Mouse (Mus musculus) embryo, embryonic 11.5 days (tissue): ENCODE measurements at regions not wholly inside any gene's neighbourhood (a gene's known extent, or its start where the extent isn't known, plus 50 kb on each side); places are given as distances from the start of the nearest gene placed in this dataset.

ENCODE experiments used
- DNase-seq: peaks from one replicate; pipeline ENCODE4 v3.0.0-alpha.2; 2012; ENCODE audit warnings: low read depth, low spot score

DNA sequence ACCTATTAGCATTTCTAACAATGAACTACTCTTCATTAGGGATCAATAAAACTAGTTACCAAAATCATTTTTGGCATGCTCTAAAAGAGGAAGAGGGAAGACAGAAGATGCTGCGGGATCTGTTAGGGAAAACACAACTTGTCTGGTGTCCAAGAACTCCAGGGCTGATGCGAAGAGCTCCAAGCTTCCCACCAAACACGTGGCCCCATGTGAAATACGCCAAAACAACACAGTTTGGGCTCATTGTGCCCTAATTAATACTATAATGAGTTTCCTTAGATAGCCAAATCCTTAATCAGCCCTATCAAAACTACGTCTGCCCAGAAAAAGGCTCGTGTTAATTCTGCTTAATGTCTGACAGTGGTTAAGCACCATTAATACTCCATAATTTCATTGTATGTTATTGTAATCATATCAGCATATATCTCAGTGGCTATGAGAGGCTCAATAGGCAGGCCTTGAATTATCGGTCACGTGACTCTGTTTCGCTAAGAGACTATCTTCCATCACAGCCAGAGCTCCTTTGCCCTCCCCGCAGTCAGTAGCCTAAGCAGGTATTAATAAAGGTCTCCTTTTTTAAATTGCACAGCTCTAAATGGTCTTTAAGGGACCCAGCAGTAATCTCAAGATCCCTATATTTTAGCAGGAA lies 223.6 kb upstream of the Pou3f3 start:
- no peak for DNase-seq

DNA sequence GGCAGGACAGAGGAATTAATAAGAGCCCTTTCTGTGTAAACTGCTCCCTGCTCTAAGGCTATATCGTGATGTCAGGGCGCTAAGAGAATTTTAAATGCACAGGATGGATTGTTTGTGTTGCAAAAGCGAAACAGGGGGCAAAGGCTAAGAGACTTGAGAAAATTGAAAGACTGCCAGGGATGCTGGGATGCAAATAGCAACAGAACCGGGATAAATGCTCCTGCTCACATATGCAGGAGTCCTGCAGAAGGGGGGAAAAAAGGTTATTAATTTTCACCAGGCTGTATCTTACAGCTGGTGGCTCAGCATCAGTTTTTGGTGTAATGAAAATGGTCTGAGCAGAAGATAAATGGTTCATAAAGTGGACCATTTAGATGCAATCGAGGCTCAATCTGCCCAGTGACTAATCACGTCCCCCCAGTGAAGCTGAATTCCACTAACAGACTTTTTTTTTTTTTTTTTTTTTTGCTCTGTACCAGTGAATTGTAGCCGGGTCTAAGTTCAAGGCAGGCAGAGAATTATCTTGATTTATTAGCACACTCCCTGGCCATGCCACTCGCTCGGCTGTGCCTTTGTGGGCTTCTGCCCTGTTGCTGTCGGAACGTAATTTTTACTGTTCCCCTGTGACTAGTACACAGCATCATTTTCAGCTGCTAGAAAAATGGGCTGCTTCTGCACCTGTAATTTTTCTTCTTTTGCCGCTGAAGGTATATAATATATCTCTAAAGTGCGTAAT lies 222.9 kb upstream of the Pou3f3 start:
- DNase-seq: peak; percentile 46

DNA sequence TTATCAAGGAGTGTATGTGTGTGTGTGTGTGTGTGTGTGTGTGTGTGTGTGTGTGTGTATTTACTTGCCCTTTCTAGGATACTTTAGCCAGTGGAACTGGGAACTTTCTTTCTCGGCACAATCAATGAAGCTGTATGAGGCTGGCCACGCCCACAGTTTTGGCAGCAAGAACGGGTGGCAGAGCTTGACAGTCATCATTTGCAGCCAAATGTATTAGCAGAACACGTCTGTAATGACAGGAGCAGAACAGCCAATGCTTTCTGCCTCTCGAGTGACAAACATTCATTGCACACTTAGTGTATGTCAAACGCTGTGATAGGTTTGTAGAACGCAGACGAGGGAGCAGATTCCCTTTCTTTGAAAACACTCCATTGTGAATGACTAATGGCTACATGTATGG lies 221.4 kb upstream of the Pou3f3 start:
- no peak for DNase-seq

DNA sequence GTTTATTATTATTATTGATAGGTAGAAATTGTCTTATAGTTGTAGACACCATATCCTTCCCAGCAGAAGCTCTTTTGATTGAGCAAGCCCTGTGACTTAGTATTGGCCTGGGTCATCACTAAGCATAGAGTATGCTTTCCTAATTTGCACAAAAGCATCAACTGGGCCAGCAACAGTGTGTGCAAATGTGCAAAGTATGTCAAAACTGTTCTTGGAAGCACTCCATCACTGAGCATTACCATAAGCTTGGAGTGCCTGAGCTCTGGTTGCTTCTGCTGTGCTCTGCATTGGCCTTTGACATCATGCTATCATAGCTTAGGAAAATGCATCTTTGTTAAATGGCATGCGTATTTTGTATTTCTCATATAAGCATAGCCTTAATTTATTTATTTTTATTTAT lies 220.7 kb upstream of the Pou3f3 start:
- DNase-seq: no peak

DNA sequence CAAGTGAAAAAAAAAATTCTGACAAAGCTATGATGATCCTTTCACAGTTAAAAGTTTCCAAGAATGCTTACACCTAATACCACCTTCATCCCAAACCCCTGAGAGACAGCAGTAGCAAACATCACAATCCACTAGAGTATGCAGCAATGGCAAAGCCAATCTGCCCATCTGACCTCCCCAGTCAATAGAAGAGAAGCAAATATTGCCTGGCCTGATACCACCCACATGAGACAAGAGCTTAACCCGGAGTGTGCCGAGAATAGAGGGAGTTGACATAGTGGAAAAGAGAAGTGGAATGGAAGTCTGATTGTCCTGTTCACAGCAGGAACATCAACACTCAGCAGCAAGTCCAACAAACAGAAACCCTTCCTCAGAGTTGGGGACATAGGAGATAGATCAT lies 219.9 kb upstream of the Pou3f3 start:
- DNase-seq: no peak

DNA sequence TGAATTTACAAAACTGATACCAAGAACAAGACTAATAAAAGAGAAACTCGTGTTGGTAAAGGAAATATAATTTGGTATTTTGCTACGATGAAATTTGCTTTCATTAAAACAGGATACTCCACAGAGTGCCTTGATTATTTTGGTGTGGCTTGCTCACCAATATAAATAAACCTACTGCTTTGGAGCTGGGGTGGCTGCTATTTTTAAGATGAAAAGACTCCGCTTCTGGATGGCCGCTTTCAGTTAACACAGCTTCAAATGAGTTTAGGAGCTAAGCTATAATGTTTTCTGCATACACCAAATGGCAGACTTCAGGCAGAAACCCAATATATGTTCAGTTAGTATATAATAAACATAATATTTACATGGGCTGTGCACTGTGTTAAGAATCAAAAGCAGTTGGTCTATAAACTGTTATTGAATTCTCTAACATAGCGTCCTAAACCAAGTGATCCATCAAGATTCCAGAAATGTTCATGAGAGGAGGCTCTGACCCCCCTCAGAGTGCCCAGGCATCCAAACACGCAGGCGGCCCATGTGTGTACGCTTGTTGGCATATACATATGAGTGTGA lies 215.1 kb upstream of the Pou3f3 start:
- DNase-seq: no peak

DNA sequence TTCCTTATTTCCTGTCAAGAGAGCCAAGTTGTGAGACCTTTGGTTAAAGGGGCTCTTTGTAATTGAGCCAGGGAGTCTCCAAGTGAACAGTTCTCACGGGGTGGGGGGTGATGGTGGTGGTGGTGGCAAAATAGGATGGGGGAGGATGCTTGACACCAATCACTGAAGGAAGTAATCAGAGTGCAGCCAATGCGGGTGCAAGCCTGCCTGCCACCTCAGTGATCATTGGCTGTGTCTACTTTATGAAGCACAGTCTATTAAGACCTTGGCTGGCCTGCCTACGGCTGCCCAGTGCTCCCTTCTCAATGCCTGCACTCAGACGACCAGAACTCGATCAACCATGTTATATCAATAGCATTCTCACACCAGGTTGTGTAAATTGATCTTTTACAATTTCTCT lies 206.0 kb upstream of the Pou3f3 start:
- DNase-seq: no peak

DNA sequence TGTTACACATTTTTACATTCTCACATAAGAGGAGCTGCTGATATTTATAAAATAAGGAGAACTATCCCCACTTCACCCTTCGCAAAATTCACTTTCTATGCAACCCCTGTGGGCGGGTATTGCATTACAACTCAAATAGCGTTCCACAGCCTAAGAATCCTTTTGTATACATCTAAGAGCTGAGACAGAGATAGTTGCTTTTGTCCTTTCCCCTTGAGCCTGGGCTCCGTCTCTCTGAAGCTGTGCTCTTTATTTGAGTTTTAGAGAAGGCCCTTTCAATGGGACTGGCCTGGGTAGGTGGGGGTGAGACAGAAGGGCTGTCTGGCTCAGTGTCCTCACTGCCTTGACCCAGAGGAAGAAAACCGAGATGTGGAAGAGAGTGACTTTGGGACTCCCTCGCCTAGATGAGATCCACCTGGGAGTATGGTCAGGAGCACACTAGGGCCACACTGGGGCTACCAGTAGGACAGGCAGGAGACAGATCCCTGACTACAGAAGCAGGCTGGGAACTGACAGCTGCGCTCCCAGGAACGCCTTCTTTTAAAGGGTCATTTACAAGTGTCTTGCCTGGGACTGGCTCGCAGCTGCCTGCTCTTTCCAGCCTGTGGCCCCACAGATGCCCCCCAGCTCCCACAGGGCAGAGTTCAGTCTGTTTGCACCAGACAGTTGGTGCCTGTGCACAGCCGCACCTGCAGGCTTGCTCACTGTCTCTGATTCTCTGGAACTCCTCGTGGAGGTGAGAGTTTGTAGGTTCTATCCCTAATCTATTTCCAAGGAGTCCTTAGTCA lies 204.5 kb upstream of the Pou3f3 start:
- peak; percentile 20 for DNase-seq

DNA sequence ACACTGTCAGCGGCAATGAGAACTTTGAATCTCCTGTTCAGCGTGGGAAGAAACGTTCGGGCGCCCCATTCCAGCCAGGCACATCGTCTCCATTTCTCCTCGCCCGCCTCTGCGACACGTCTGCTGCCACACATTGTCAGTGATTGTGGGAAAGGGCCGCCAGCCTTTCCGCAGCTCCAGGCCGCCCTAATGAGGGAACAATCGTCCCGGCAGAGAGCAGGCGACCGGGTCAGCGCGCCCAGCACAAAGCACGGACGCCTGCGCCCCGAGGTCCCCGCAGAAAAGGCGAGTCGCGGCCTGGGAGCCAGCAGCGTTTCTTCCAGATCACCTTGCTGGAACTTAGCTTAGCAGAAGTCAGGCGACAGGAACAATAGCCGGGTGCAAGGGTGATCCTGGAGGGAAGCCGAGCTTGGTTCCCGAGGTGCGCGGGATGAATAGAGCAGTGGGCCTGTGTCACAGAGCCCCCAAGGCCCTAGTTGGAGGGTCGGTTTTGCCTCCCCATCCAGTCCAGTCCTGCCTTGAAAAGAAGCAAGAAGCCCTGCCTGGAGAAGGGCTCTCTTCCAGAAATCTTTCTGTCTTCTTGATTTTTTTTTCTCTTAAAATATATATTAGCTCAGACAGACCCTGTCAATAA lies 203.8 kb upstream of the Pou3f3 start:
- DNase-seq: no peak

DNA sequence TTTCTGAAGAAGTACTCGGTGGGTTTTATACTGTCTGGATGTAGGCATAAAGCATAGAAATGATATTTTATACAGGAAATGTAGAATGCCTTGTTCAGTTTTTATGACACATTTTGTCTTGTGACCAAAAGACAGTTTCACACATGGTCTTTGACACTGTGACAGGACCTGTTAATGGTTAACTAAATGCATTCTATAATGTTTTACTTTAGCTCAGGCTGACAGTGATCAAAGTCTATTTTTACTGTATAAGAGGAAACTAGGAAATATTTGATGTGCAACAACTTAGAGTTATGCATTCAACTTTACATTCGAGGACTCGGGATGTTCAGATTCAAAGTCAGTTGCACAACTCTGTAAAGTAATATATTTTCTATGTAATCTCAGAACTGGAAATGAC lies 199.5 kb upstream of the Pou3f3 start:
- DNase-seq: no peak

DNA sequence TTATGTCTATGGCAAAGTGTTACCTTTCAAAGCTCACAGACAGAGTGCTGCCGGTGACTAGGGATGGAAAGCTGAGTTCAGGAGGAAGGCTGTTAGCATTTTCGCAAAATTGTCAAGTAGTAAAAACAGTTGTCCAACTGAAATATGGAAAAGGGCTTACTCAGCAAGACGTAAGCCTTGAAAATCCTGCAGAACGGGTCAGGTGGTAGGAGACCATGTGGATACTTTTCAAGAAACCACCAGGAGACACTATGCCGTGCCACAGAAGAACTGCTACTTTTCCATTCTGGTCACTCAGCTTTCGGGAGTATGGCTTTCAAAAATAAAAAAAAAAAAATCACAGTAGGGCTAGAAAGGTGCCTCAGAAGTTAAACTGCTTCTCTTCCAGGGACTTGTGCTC lies 199.1 kb upstream of the Pou3f3 start:
- no peak for DNase-seq

DNA sequence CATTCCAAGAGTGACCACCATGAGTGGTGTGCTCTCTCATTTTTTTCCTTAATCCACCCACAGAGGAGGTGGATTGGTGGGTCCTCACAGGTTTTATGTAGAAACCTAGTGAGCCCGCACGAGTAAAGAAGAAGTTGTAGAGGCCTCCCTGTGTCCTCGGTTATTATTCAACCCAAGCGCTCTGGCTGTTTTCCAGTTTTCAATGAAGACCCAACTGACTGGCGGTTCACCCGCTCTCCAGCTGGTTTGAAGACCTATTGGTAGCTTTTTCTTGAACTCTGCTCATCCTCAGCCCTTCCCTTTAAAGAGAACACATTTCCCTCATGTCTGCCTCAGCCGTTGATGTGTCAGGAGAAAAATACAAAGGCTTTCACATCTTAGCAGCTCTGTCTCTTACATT lies 196.7 kb upstream of the Pou3f3 start:
- DNase-seq: no peak

DNA sequence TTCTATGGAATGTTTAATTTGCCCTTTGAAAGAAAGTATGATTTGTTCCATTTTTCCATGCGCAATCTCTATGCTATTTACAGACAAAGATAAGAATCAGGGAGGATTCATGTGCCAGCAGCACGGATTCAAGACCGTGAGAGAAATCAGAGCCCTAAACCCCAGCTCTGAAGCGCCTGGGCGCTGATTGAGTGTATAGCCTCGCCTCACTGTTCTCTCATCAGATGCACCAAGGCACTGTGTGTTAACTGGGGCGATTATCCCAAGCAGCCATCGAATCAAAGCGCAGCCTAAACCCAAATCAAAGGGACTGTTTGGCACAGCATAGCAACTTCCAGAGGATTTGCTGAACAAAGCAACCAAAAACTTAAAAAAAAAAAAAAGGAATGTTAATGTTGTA lies 191.1 kb upstream of the Pou3f3 start:
- no peak for DNase-seq

DNA sequence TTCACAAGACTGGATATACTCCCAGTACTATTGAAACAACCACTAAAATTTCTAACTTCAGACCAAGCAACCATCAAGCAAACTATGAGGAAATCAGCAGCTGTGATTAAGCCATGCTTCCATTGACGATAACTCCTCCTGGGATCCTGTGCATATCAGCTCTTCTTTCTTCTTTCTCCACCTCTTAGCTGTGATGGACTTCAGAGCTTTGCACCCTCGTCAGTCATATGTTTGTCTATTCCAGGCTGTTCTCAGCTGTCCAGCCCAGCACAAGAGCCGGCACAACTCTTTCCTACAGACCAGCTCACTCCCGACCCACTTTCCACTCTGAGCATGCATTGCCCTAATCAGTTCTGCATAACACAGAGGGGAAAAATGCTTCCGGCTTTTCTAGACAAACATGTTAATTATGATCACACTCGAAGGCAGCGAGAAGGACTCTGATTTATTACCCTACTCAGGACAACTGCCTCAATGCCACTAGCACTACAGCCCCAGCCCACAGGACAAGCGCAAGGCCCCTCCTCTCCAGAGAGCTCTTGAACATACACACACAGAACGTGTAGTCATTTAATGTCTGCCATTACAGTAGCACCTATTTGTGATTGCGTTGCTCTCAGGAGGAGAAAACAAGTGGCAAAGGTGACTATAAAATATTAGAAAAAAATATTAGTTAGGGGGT lies 190.4 kb upstream of the Pou3f3 start:
- no peak for DNase-seq

DNA sequence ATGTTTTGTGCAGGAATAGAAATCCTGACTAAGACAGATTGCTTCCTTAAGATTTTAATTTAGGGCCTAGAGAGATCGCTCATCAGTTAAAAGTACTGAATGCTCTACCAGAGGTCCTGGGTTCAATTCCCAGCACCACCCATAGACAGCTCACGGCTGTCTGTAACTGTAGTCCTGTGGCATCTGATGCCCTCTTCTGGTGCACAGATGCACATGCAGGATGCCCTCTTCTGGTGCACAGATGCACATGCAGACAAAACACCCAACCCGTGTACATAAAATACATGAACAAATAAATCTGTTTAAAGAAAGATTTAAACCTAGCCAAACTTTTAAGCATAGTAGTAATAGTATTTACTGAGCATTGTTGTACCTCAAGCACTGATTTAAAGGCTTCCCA lies 181.2 kb upstream of the Pou3f3 start:
- no peak for DNase-seq

DNA sequence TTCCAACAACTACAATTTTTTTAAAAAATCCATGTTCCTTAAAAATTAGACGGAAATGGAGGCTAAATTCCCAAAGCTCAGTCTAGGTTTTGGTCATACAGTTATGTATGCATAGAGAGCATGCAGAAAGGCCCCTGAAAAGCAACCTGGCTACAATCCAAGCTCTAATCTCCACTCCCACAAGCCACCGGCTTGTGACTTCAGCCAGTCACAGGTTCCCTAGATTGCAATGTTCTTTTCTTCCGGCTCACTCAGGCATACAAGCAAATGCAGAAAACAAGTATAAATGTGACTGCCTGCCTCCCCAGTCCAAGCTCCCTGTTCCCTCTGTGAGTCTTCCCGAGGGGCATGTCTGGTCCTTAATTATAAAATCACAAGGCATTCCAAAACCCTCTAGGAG lies 171.2 kb upstream of the Pou3f3 start:
- DNase-seq: no peak

DNA sequence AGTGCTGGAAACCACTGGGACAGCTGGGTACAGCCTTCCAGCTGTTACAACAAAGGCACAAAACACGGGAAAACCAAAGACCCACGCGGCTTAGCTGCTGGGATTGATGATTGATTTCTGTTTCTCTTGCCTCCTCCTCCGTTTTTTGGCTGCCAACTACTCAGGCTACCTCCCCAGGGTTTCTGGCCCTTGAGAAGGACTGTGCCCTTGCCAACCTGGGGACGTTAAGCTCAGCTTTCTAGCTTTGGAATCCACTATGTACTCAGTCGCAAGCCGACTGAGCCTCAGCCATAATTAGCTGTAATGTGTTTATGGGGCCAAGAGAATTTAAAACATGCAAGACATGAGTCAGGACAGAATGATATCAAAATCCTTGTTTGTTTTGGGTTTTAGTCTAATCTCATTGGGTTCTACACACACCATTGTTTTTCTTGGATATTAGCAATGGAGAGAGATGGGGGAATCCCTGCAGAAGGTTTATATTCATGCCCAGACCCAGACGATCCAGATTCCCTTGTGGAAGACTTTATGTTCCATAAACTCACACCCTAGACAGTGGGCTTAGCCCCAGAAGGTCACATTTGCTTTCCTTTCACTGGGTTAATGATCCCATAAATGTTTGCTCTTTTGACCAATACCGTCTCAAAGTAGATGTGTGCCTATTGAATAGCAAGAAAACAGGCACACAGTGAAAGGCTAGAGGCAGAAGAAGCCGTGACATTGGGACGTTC lies 167.7 kb upstream of the Pou3f3 start:
- no peak for DNase-seq

DNA sequence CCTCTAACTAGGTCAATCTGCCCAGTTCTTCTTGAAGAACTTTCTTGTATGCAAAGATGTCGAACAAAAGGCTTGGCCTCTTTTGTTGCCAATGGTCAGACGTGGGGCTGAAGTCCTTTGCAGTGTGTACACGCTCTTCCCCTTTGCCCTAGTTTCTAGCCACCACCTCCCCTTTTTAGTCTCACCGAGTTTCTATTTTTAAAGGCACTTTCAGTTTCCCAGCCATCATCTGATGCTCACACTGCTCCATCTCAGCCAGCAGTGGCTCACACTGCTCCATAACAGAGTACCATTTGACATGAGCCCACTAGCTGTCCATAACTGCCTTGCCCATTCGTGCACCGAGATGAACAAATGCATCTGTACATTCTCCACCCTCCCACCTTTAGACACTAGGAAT lies 162.7 kb upstream of the Pou3f3 start:
- no peak for DNase-seq

DNA sequence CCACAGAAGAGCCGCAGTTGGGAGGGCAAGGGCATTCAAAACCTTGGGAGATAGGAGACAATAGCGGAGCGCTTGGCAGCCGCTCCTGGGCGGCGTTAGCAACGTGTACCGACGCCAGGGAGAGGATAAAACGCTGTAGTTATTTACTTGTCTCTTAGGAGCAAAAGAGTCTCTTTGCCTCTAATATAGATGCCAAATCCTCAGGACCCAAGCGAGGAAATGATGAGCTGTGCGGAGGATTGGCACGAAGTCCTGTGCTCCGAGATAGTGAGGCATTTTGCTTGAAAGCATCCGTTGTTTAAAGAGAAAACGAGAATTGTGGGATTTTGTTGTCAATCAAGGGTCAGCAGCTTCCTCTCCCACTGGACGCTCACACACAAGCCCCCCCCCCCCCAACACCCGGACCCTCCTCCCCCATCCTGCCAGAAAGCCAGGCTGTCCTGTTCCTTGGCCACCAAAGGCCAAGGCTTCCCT lies 156.5 kb upstream of the Pou3f3 start:
- no peak for DNase-seq
